ENCODE assay signal across 18 mouse cellular contexts in the genomic region with DNA sequence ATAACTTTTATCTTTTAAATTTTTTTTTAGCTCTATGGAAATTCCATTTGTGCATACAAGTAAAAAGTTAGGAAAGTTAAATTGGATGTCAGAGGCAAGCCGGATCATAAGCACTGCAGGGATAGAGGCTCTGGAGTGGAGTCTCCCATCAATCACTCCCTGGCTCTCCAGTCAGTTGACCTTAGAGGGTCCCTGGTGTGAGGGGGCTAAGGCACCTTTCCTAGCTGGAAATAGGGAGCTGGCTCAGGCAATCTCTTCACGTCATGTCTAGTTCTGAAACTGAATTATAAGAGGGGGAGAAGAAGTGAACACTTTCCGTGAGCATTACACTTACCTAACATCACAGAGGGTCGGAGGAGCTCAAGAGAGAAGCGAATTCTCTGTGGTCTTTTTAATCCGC.
"Had no signal": no experiment of that assay in that cellular context is flagged by ENCODE, and none has a peak within 500 bp of the region (broad histone marks: within the 10 kb centered on the region; RNA-seq: fewer than 3 reads in every experiment).

No protein-coding gene starts in this region.

- H3K36me3 ChIP-seq: limb, embryonic 12.5 days; liver, embryonic 13.5 days; midbrain, embryonic 12.5 days; midbrain, embryonic 15.5 days had no signal

- H3K27ac ChIP-seq: limb, embryonic 12.5 days; liver, embryonic 13.5 days; midbrain, embryonic 12.5 days; midbrain, embryonic 15.5 days; stomach, postnatal 0 days had no signal

- H3K9me3 ChIP-seq: limb, embryonic 12.5 days; liver, embryonic 13.5 days; midbrain, embryonic 12.5 days; midbrain, embryonic 15.5 days had no signal

- H3K4me3 ChIP-seq: limb, embryonic 12.5 days; liver, embryonic 13.5 days; midbrain, embryonic 12.5 days; midbrain, embryonic 15.5 days had no signal

- H3K27me3 ChIP-seq: limb, embryonic 12.5 days; liver, embryonic 13.5 days; midbrain, embryonic 12.5 days; midbrain, embryonic 15.5 days had no signal

- H3K4me2 ChIP-seq: limb, embryonic 12.5 days; liver, embryonic 13.5 days; midbrain, embryonic 12.5 days; midbrain, embryonic 15.5 days had no signal

- H3K9ac ChIP-seq: limb, embryonic 12.5 days; liver, embryonic 13.5 days; midbrain, embryonic 12.5 days; midbrain, embryonic 15.5 days had no signal

- H3K4me1 ChIP-seq: liver, embryonic 13.5 days; midbrain, embryonic 12.5 days; midbrain, embryonic 15.5 days had no signal

- ATAC-seq: intestine, postnatal 0 days; midbrain, embryonic 15.5 days had no signal

- DNase-seq: kidney, adult 8-10 months; kidney, postnatal 14 days; kidney, postnatal 4 days; liver, embryonic 13.5 days; lung, adult 2 months; lung, postnatal 14 days; lung, postnatal 4 days; right cerebral cortex, adult 18-20 months; right cerebral cortex, postnatal 14 days; right cerebral cortex, postnatal 4 days; thymus, adult 2 months; thymus, postnatal 14 days; thymus, postnatal 4 days had no signal
